In the genomic region with DNA sequence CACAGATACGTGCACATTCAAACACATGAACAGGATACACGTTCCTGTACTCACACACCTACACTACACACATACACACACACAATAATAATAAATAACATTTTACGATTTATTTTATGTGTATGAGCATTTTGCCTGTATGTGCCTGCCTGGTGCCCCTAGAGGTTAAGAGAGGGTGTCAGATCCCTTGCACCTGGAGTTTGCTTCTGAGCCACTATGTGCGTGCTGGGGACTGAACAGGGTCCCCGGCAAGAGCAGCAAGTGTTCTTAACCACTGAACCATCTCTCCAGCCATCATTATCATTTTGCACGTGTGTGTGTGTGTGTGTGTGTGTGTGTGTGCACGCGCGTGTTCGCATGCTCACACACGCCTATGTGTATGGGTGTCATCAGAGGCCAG, we compare ENCODE assay signal across 21 mouse cellular contexts.
"Had no signal": no experiment of that assay in that cellular context is flagged by ENCODE, and none has a peak within 500 bp of the region (broad histone marks: within the 10 kb centered on the region; RNA-seq: fewer than 3 reads in every experiment).

No protein-coding gene starts in this region.

- H3K27ac ChIP-seq: kidney, postnatal 0 days; layer of hippocampus, adult 2 months; midbrain, embryonic 13.5 days; neural tube, embryonic 13.5 days had no signal

- H3K27me3 ChIP-seq: limb, embryonic 13.5 days; lung, embryonic 15.5 days; megakaryocyte, embryonic 14.5 days; midbrain, embryonic 13.5 days; neural tube, embryonic 13.5 days; stomach, embryonic 15.5 days had no signal

- H3K9me3 ChIP-seq: limb, embryonic 10.5 days; limb, embryonic 13.5 days; lung, embryonic 15.5 days; megakaryocyte, embryonic 14.5 days; midbrain, embryonic 10.5 days; midbrain, embryonic 13.5 days; neural tube, embryonic 13.5 days; stomach, embryonic 15.5 days had no signal

- H3K4me2 ChIP-seq: limb, embryonic 13.5 days; lung, embryonic 15.5 days; midbrain, embryonic 13.5 days; neural tube, embryonic 13.5 days; stomach, embryonic 15.5 days had no signal

- DNase-seq: kidney, adult 2 months; kidney, postnatal 25 days; layer of hippocampus, adult 9-11 months; lung, adult 18-20 months; lung, postnatal 10 days; lung, postnatal 36 days; right cerebral cortex, postnatal 25 days; spleen, adult 18-20 months had no signal

- H3K9ac ChIP-seq: limb, embryonic 13.5 days; lung, embryonic 15.5 days; midbrain, embryonic 13.5 days; neural tube, embryonic 13.5 days; stomach, embryonic 15.5 days had no signal

- ATAC-seq: intestine, postnatal 0 days; midbrain, embryonic 16.5 days had no signal

- H3K4me3 ChIP-seq: layer of hippocampus, adult 2 months; limb, embryonic 10.5 days; limb, embryonic 13.5 days; lung, embryonic 15.5 days; megakaryocyte, embryonic 14.5 days; midbrain, embryonic 10.5 days; midbrain, embryonic 13.5 days; myocyte; neural tube, embryonic 13.5 days; stomach, embryonic 15.5 days had no signal

- H3K36me3 ChIP-seq: limb, embryonic 10.5 days; limb, embryonic 13.5 days; lung, embryonic 15.5 days; midbrain, embryonic 10.5 days; midbrain, embryonic 13.5 days; neural tube, embryonic 13.5 days; stomach, embryonic 15.5 days had no signal
